Mouse (Mus musculus): ENCODE measurements around the gene Reps1. TPM values are rescaled to one million over a fixed set of nuclear protein-coding genes. Genes with fewer than 3 reads are reported as not detected.
"Not testable (repeated sequence)": the region's sequence is repeated elsewhere in the genome, so short reads cannot be mapped to it uniquely, and the experiment has no call there.

The Reps1 gene
- polyA plus RNA-seq, 1 experiment from 2014 or later = 18.3 TPM

- no peaks in the 10 kb centered on the region for H3K9me3 ChIP-seq
- H3K36me3 ChIP-seq = peaks cover 32% of the 10 kb centered on the region
- H3K4me1 ChIP-seq (replicated peaks) = no peaks in the 10 kb centered on the region
- no peak overlapping the region for H3K9ac ChIP-seq
- H3K4me2 ChIP-seq = no peak overlapping the region
- no peak overlapping the region for H3K4me3 ChIP-seq
- no peak for ATAC-seq (ENCODE audit: low FRiP score)
- H3K27ac ChIP-seq = no peak overlapping the region
- H3K27me3 ChIP-seq = no peaks in the 10 kb centered on the region
- 85% methylated on average over 10 of the region's 10 CpGs for WGBS
Measured at GRCm38 (mm10) chr10:18113473-18114093, 57.9 kb downstream of the Reps1 start.

GRCm38 (mm10) chr10:18118336-18118735 is 62.7 kb downstream of the Reps1 start:
- no peak for ATAC-seq (ENCODE audit: low FRiP score)
- Histone ChIP-seq H3K27me3 (no peaks in the 10 kb centered on the region), H3K9me3 (no peaks in the 10 kb centered on the region), H3K36me3 (peaks cover 75% of the 10 kb centered on the region), H3K9ac (no peak overlapping the region), H3K4me3 (no peak overlapping the region), H3K4me1 (replicated peaks) (no peaks in the 10 kb centered on the region), H3K4me2 (no peak overlapping the region), H3K27ac (no peak overlapping the region)
- WGBS = 62% methylated on average over 8 of the region's 8 CpGs

GRCm38 (mm10) chr10:18130276-18130675 is 74.6 kb downstream of the Reps1 start:
- peaks cover 14% of the 10 kb centered on the region for H3K36me3 ChIP-seq
- 97% methylated on average over 5 of the region's 5 CpGs for WGBS
- no peak overlapping the region for H3K4me2 ChIP-seq

GRCm38 (mm10) chr10:18131666-18132650 is 76.3 kb downstream of the Reps1 start:
- ATAC-seq (ENCODE audit: low FRiP score) = no peak
- 88% methylated on average over 10 of the region's 10 CpGs for WGBS
- no peaks in the 10 kb centered on the region for H3K4me1 ChIP-seq (replicated peaks)
- no peak overlapping the region for H3K27ac ChIP-seq
- peaks cover 7% of the 10 kb centered on the region for H3K36me3 ChIP-seq
- no peak overlapping the region for H3K9ac ChIP-seq
- no peak overlapping the region for H3K4me2 ChIP-seq
- H3K4me3 ChIP-seq = no peak overlapping the region
- no peaks in the 10 kb centered on the region for H3K9me3 ChIP-seq
- H3K27me3 ChIP-seq = no peaks in the 10 kb centered on the region

More at GRCm38 (mm10) chr10:18130276-18130675, 74.6 kb downstream of the Reps1 start:
- Histone ChIP-seq H3K27me3 (no peaks in the 10 kb centered on the region), H3K9me3 (no peaks in the 10 kb centered on the region), H3K4me3 (no peak overlapping the region), H3K27ac (no peak overlapping the region), H3K9ac (no peak overlapping the region), H3K4me1 (replicated peaks) (no peaks in the 10 kb centered on the region)
- no peak for ATAC-seq (ENCODE audit: low FRiP score)

GRCm38 (mm10) chr10:18138853-18139503 is 83.3 kb downstream of the Reps1 start:
- H3K9me3 ChIP-seq; H3K9ac ChIP-seq; H3K27ac ChIP-seq; H3K36me3 ChIP-seq; H3K27me3 ChIP-seq; H3K4me1 ChIP-seq (replicated peaks); H3K4me2 ChIP-seq: not testable (repeated sequence)
- peak overlapping the region; percentile 27 for H3K4me3 ChIP-seq
- peak; percentile 52; the same call in 1 of the 2 replicates for ATAC-seq (ENCODE audit: low FRiP score)
- WGBS = 71% methylated on average over 15 of the region's 26 CpGs

- no peak overlapping the region for H3K9ac ChIP-seq
- H3K36me3 ChIP-seq = no peaks in the 10 kb centered on the region
- H3K4me3 ChIP-seq = peak overlapping the region; percentile 27
- peak overlapping the region; percentile 31 for H3K4me2 ChIP-seq
- H3K27ac ChIP-seq = no peak overlapping the region
- no peaks in the 10 kb centered on the region for H3K9me3 ChIP-seq
- H3K27me3 ChIP-seq = no peaks in the 10 kb centered on the region
- WGBS = 88% methylated on average over 5 of the region's 5 CpGs
- ATAC-seq (ENCODE audit: low FRiP score) = peak; percentile 57; the same call in 1 of the 2 replicates
- no peaks in the 10 kb centered on the region for H3K4me1 ChIP-seq (replicated peaks)
Measured at GRCm38 (mm10) chr10:18139615-18140014, 84.0 kb downstream of the Reps1 start.

GRCm38 (mm10) chr10:18141389-18141788 is 85.7 kb downstream of the Reps1 start:
- Histone ChIP-seq H3K27ac (no peak overlapping the region), H3K4me3 (no peak overlapping the region), H3K9me3 (no peaks in the 10 kb centered on the region), H3K36me3 (no peaks in the 10 kb centered on the region), H3K27me3 (no peaks in the 10 kb centered on the region), H3K4me1 (replicated peaks) (no peaks in the 10 kb centered on the region), H3K9ac (no peak overlapping the region), H3K4me2 (no peak overlapping the region)
- WGBS = 82% methylated on average over 2 of the region's 2 CpGs
- ATAC-seq (ENCODE audit: low FRiP score) = no peak

- H3K27ac ChIP-seq = no peak overlapping the region
- 86% methylated on average over 6 of the region's 6 CpGs for WGBS
- no peaks in the 10 kb centered on the region for H3K27me3 ChIP-seq
- no peaks in the 10 kb centered on the region for H3K9me3 ChIP-seq
- H3K4me1 ChIP-seq (replicated peaks) = no peaks in the 10 kb centered on the region
- no peaks in the 10 kb centered on the region for H3K36me3 ChIP-seq
- ATAC-seq (ENCODE audit: low FRiP score) = no peak
- no peak overlapping the region for H3K4me2 ChIP-seq
- H3K9ac ChIP-seq = no peak overlapping the region
- no peak overlapping the region for H3K4me3 ChIP-seq
Measured at GRCm38 (mm10) chr10:18142231-18142630, 86.6 kb downstream of the Reps1 start.

- no peak for ATAC-seq (ENCODE audit: low FRiP score)
- WGBS = 78% methylated on average over 3 of the region's 3 CpGs
- H3K27me3 ChIP-seq = no peaks in the 10 kb centered on the region
Measured at GRCm38 (mm10) chr10:18147224-18147623, 91.6 kb downstream of the Reps1 start.

GRCm38 (mm10) chr10:18162435-18162971 is 106.8 kb downstream of the Reps1 start:
- WGBS = 90% methylated on average over 7 of the region's 7 CpGs
- Histone ChIP-seq H3K4me3 (no peak overlapping the region), H3K9ac (no peak overlapping the region), H3K27me3 (no peaks in the 10 kb centered on the region), H3K27ac (no peak overlapping the region), H3K4me1 (replicated peaks) (no peaks in the 10 kb centered on the region), H3K4me2 (no peak overlapping the region), H3K9me3 (0 out of 2 replicates have a peak, but pooled peaks cover 4% of the 10 kb centered on the region), H3K36me3 (no peaks in the 10 kb centered on the region)
- no peak for ATAC-seq (ENCODE audit: low FRiP score)

More at GRCm38 (mm10) chr10:18147224-18147623, 91.6 kb downstream of the Reps1 start:
- Histone ChIP-seq H3K9ac (no peak overlapping the region), H3K27ac (no peak overlapping the region), H3K4me3 (no peak overlapping the region), H3K36me3 (no peaks in the 10 kb centered on the region), H3K4me1 (replicated peaks) (no peaks in the 10 kb centered on the region), H3K9me3 (no peaks in the 10 kb centered on the region), H3K4me2 (no peak overlapping the region)

All from hindbrain, embryonic 13.5 days (tissue).